Mouse (Mus musculus): ENCODE measurements at regions not wholly inside any gene's neighbourhood (a gene's known extent, or its start where the extent isn't known, plus 50 kb on each side); places are given as distances from the start of the nearest gene placed in this dataset.

DNA sequence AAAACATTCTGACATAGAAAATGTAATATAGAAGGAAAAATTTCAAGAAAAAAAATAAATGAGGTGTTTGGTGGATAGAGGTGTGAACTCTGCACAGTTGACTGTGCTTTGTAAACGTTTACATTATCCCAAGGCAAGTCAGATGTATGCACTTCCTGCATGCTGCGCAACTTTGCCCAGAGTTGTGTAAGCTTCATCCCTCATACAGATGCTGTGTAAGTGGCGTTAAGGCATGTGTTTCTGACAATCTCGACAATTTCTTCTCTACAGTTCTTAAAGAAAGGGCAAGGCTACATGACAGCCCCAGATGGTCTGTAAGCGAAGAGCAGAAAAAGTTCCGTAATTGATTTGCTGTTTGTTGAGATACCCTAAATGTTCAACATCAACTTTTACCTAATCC lies 476.6 kb upstream of the Pitx2 start:
- Histone ChIP-seq H3K9me3 (ENCODE audit: control insufficient read depth, low read length) (no peaks in the 10 kb centered on the region), H3K36me3 (ENCODE audit: control insufficient read depth, insufficient read depth, low read length) (no peaks in the 10 kb centered on the region), H3K27ac (replicated peaks) (no peak overlapping the region), H3K4me3 (ENCODE audit: low read depth, low read length) (no peak overlapping the region), H3K4me2 (replicated peaks; ENCODE audit: low read depth) (no peak overlapping the region), H3K4me1 (replicated peaks; ENCODE audit: control insufficient read depth, insufficient read depth) (no peaks in the 10 kb centered on the region), H3K9ac (ENCODE audit: low read length) (no peak overlapping the region), H3K27me3 (ENCODE audit: control insufficient read depth, insufficient read depth, low read length) (no peaks in the 10 kb centered on the region)
- DNase-seq (ENCODE audit: low spot score) (no peak), ATAC-seq (ENCODE audit: low FRiP score, low TSS enrichment) (no peak)
- whole genome bisulfite sequencing, result 44% methylated on average over 6 of the region's 6 CpGs
- TF ChIP-seq CTCF (IDR thresholded peaks at IDR 0.05; ENCODE audit: low read depth) (no peak), EP300 (optimal IDR thresholded peaks at IDR 0.05) (no peak)

DNA sequence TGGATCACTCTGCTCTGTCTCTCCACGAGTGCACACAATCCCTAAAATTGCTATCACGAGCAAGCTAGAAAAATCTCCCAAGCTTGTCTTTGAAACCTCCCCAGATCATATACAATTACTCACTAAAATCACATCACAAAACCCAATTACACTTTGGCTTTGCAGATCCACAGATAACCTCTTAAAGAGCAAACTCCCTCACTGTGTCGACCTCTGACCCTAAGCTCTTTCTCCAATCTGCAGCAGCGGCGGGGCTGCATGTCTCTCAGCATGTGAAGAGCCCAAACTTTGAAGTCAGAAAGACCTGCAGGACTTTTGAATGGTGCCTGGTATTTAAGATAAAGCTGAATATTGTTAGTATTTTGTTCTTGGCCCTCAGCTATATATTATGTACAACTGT lies 479.4 kb upstream of the Pitx2 start:
- Histone ChIP-seq H3K4me1 (replicated peaks; ENCODE audit: control insufficient read depth, insufficient read depth) (no peaks in the 10 kb centered on the region), H3K4me2 (replicated peaks; ENCODE audit: low read depth) (no peak overlapping the region), H3K27ac (replicated peaks) (no peak overlapping the region), H3K4me3 (ENCODE audit: low read depth, low read length) (no peak overlapping the region), H3K9me3 (ENCODE audit: control insufficient read depth, low read length) (no peaks in the 10 kb centered on the region), H3K36me3 (ENCODE audit: control insufficient read depth, insufficient read depth, low read length) (no peaks in the 10 kb centered on the region), H3K9ac (ENCODE audit: low read length) (no peak overlapping the region), H3K27me3 (ENCODE audit: control insufficient read depth, insufficient read depth, low read length) (no peaks in the 10 kb centered on the region)
- WGBS, result 50% methylated on average over 5 of the region's 5 CpGs
- no peak for TF ChIP-seq CTCF (IDR thresholded peaks at IDR 0.05; ENCODE audit: low read depth)
- TF ChIP-seq EP300 (optimal IDR thresholded peaks at IDR 0.05), result no peak
- DNase-seq (ENCODE audit: low spot score) (no peak), ATAC-seq (ENCODE audit: low FRiP score, low TSS enrichment) (no peak)

DNA sequence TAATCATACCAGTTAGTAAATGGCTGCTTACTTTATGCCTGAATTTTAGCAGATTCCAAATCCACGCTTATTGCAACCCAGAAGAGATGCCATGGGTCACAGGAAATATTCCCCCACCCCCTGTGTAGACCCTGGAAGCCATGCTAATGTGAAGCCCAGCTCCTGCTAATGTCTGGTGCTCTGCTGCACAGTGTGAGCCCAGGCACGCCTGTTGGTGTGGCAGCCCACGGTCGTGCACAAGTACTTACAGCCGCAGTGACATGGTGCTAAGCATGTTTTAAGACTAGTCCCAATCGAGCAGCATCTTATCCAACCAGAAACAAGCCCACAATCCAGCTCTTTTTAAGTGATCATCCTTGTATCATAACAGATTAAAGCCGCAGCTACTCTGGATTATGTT lies 480.5 kb upstream of the Pitx2 start:
- no peaks in the 10 kb centered on the region for H3K9me3 ChIP-seq (ENCODE audit: control insufficient read depth, low read length)
- ATAC-seq (ENCODE audit: low FRiP score, low TSS enrichment) (no peak), DNase-seq (ENCODE audit: low spot score) (no peak)
- H3K4me1 ChIP-seq (replicated peaks; ENCODE audit: control insufficient read depth, insufficient read depth), result no peaks in the 10 kb centered on the region
- TF ChIP-seq EP300 (optimal IDR thresholded peaks at IDR 0.05), result no peak
- no peak for TF ChIP-seq CTCF (IDR thresholded peaks at IDR 0.05; ENCODE audit: low read depth)
- H3K9ac ChIP-seq (ENCODE audit: low read length), result no peak overlapping the region
- no peaks in the 10 kb centered on the region for H3K36me3 ChIP-seq (ENCODE audit: control insufficient read depth, insufficient read depth, low read length)
- no peaks in the 10 kb centered on the region for H3K27me3 ChIP-seq (ENCODE audit: control insufficient read depth, insufficient read depth, low read length)
- 71% methylated on average over 7 of the region's 7 CpGs for WGBS
- no peak overlapping the region for H3K4me2 ChIP-seq (replicated peaks; ENCODE audit: low read depth)
- H3K27ac ChIP-seq (replicated peaks), result no peak overlapping the region
- no peak overlapping the region for H3K4me3 ChIP-seq (ENCODE audit: low read depth, low read length)

DNA sequence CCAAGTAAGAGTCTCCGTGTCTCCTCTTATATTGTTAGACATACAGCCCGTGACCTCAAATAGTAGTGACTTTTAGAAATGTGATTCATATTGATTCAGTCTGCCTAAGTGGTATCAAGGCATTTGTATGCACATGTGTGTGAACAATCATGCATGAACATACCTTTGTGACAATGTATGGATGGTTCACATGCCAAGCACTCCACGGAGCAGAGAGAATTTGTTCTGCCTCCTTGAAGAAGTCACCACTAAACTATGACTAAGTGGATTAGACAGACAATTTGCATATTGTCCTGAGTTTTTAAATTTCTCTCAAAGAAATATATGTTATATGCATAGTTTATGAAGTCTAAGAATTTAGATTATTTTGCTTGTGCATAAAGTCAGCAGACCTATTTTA lies 492.4 kb upstream of the Pitx2 start:
- H3K4me2 ChIP-seq (replicated peaks; ENCODE audit: low read depth), result no peak overlapping the region
- ATAC-seq (ENCODE audit: low FRiP score, low TSS enrichment), result no peak
- H3K4me3 ChIP-seq (ENCODE audit: low read depth, low read length), result no peak overlapping the region
- no peaks in the 10 kb centered on the region for H3K9me3 ChIP-seq (ENCODE audit: control insufficient read depth, low read length)
- DNase-seq (ENCODE audit: low spot score), result no peak
- H3K9ac ChIP-seq (ENCODE audit: low read length), result no peak overlapping the region
- no peaks in the 10 kb centered on the region for H3K36me3 ChIP-seq (ENCODE audit: control insufficient read depth, insufficient read depth, low read length)
- 88% methylated on average over 3 of the region's 3 CpGs for WGBS
- no peak overlapping the region for H3K27ac ChIP-seq (replicated peaks)
- TF ChIP-seq EP300 (optimal IDR thresholded peaks at IDR 0.05), result no peak
- no peak for TF ChIP-seq CTCF (IDR thresholded peaks at IDR 0.05; ENCODE audit: low read depth)
- no peaks in the 10 kb centered on the region for H3K4me1 ChIP-seq (replicated peaks; ENCODE audit: control insufficient read depth, insufficient read depth)
- no peaks in the 10 kb centered on the region for H3K27me3 ChIP-seq (ENCODE audit: control insufficient read depth, insufficient read depth, low read length)

DNA sequence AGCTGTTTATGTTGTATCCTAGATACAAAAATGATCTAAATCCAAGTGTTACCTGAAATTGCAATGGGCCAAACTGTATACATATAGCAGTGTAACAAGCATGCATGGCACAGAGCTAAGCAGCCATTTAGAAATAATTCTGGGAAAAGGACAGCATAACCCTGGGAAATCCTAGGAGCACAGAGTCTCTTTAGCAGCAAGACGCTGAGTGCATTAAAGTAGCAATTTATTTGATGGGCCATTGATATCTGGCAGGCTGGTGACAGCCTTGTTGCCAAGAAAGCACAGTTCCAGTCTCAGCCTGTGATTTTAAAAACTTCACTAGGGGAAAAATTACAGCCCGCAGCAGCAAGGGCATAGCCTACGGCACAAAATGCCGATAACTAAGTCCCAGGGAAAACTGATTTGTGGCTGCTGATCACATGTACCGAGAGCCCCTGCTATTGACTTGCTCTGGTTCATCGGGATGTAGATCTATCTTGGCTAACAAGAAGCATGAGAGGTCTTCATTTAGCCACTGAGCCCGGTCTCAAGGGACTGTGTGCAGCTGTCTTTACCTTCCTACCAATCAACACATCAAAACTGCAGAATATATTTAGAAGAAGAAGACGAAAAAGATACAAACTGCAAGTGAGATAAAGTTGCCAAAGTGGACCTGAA lies 531.1 kb upstream of the Pitx2 start:
- no peak for TF ChIP-seq EP300 (optimal IDR thresholded peaks at IDR 0.05)
- TF ChIP-seq CTCF (IDR thresholded peaks at IDR 0.05; ENCODE audit: low read depth), result no peak

DNA sequence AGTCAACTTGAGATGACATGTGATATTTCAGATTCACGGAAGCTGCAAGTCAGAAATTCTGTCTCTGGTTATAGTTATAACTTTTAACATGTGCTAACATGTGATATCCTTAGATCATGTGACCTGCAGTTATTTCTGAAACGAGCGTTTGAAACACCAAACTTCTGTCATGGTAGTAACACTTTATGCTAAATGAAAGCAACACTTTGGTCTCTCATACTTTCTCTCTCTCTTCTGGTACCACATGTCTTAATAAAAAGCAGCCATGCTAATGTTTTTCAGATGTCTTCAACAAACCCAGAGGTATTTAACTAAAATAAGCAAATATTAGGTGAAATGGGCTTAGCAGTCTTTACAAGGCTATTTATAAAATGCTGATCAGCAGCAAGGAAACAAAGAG lies 534.5 kb upstream of the Pitx2 start:
- DNase-seq (ENCODE audit: low spot score) (no peak), ATAC-seq (ENCODE audit: low FRiP score, low TSS enrichment) (no peak)
- H3K36me3 ChIP-seq (ENCODE audit: control insufficient read depth, insufficient read depth, low read length), result no peaks in the 10 kb centered on the region
- TF ChIP-seq CTCF (IDR thresholded peaks at IDR 0.05; ENCODE audit: low read depth) (no peak), EP300 (optimal IDR thresholded peaks at IDR 0.05) (no peak)
- H3K27me3 ChIP-seq (ENCODE audit: control insufficient read depth, insufficient read depth, low read length), result no peaks in the 10 kb centered on the region
- no peak overlapping the region for H3K4me3 ChIP-seq (ENCODE audit: low read depth, low read length)
- 75% methylated on average over 3 of the region's 3 CpGs for WGBS
- H3K9me3 ChIP-seq (ENCODE audit: control insufficient read depth, low read length), result no peaks in the 10 kb centered on the region
- no peak overlapping the region for H3K4me2 ChIP-seq (replicated peaks; ENCODE audit: low read depth)
- H3K27ac ChIP-seq (replicated peaks), result no peak overlapping the region
- no peaks in the 10 kb centered on the region for H3K4me1 ChIP-seq (replicated peaks; ENCODE audit: control insufficient read depth, insufficient read depth)
- H3K9ac ChIP-seq (ENCODE audit: low read length), result no peak overlapping the region

More for the DNA sequence above, 531.1 kb upstream of the Pitx2 start:
- Histone ChIP-seq H3K9ac (ENCODE audit: low read length) (no peak overlapping the region), H3K4me2 (replicated peaks; ENCODE audit: low read depth) (no peak overlapping the region), H3K27me3 (ENCODE audit: control insufficient read depth, insufficient read depth, low read length) (no peaks in the 10 kb centered on the region), H3K9me3 (ENCODE audit: control insufficient read depth, low read length) (no peaks in the 10 kb centered on the region), H3K36me3 (ENCODE audit: control insufficient read depth, insufficient read depth, low read length) (no peaks in the 10 kb centered on the region), H3K4me1 (replicated peaks; ENCODE audit: control insufficient read depth, insufficient read depth) (no peaks in the 10 kb centered on the region), H3K4me3 (ENCODE audit: low read depth, low read length) (no peak overlapping the region), H3K27ac (replicated peaks) (no peak overlapping the region)
- no peak for DNase-seq (ENCODE audit: low spot score)
- 70% methylated on average over 8 of the region's 8 CpGs for WGBS
- ATAC-seq (ENCODE audit: low FRiP score, low TSS enrichment), result no peak

Data from stomach, postnatal 0 days (tissue).